Mouse (Mus musculus): ENCODE results near the gene Smpd2.

Gene Smpd2

GRCm38 (mm10) chr10:41488877-41489276, 1.3 kb downstream of the Smpd2 start:
- no peak for DNase-seq (ENCODE audit: low read depth, low spot score)

GRCm38 (mm10) chr10:41486506-41487170, 3.5 kb downstream of the Smpd2 start:
- DNase-seq (ENCODE audit: low read depth, low spot score), result no peak

- DNase-seq (ENCODE audit: low read depth, low spot score), result no peak
Observed at GRCm38 (mm10) chr10:41485778-41486177, 4.4 kb downstream of the Smpd2 start.

- DNase-seq (ENCODE audit: low read depth, low spot score), result no peak
Observed at GRCm38 (mm10) chr10:41482446-41482845, 7.7 kb downstream of the Smpd2 start.

- DNase-seq (ENCODE audit: low read depth, low spot score), result no peak
Observed at GRCm38 (mm10) chr10:41480938-41481880, 9.0 kb downstream of the Smpd2 start.

GRCm38 (mm10) chr10:41479961-41480360, 10.2 kb downstream of the Smpd2 start:
- DNase-seq (ENCODE audit: low read depth, low spot score), result no peak

- peak; percentile 58 for DNase-seq (ENCODE audit: low read depth, low spot score)
Observed at GRCm38 (mm10) chr10:41477278-41478181, 12.6 kb downstream of the Smpd2 start.

- DNase-seq (ENCODE audit: low read depth, low spot score), result peak; percentile 48
Observed at GRCm38 (mm10) chr10:41477018-41477277, 13.2 kb downstream of the Smpd2 start.

GRCm38 (mm10) chr10:41476171-41477017, 13.8 kb downstream of the Smpd2 start, which contains the start of gene Mical1:
Gene Mical1 (plus strand): TSS chr10:41476314.
- DNase-seq (ENCODE audit: low read depth, low spot score), result peak; percentile 55

GRCm38 (mm10) chr10:41474981-41475391, 15.2 kb downstream of the Smpd2 start:
- DNase-seq (ENCODE audit: low read depth, low spot score), result no peak

GRCm38 (mm10) chr10:41473782-41474468, 16.2 kb downstream of the Smpd2 start:
- no peak for DNase-seq (ENCODE audit: low read depth, low spot score)

GRCm38 (mm10) chr10:41472962-41473481, 17.1 kb downstream of the Smpd2 start:
- DNase-seq (ENCODE audit: low read depth, low spot score), result no peak

GRCm38 (mm10) chr10:41472534-41472933, 17.6 kb downstream of the Smpd2 start:
- no peak for DNase-seq (ENCODE audit: low read depth, low spot score)

GRCm38 (mm10) chr10:41470693-41471092, 19.5 kb downstream of the Smpd2 start:
- DNase-seq (ENCODE audit: low read depth, low spot score), result no peak

GRCm38 (mm10) chr10:41467325-41467724, 22.8 kb downstream of the Smpd2 start:
- DNase-seq (ENCODE audit: low read depth, low spot score), result no peak

GRCm38 (mm10) chr10:41464401-41464955, 25.7 kb downstream of the Smpd2 start:
- DNase-seq (ENCODE audit: low read depth, low spot score), result no peak

GRCm38 (mm10) chr10:41461057-41461722, 29.0 kb downstream of the Smpd2 start:
- DNase-seq (ENCODE audit: low read depth, low spot score), result no peak

GRCm38 (mm10) chr10:41460501-41460900, 29.7 kb downstream of the Smpd2 start:
- DNase-seq (ENCODE audit: low read depth, low spot score), result no peak

- DNase-seq (ENCODE audit: low read depth, low spot score), result no peak
Observed at GRCm38 (mm10) chr10:41459990-41460389, 30.2 kb downstream of the Smpd2 start.

All from forelimb bud, embryonic 11.5 days (tissue).